Mouse (Mus musculus): ENCODE data around the gene 2300009A05Rik. TPM values are rescaled to one million over a fixed set of nuclear protein-coding genes. Genes with fewer than 3 reads are reported as not detected.

The 2300009A05Rik gene
- polyA plus RNA-seq, 1 experiment from 2014 or later = 50.6 TPM

DNA sequence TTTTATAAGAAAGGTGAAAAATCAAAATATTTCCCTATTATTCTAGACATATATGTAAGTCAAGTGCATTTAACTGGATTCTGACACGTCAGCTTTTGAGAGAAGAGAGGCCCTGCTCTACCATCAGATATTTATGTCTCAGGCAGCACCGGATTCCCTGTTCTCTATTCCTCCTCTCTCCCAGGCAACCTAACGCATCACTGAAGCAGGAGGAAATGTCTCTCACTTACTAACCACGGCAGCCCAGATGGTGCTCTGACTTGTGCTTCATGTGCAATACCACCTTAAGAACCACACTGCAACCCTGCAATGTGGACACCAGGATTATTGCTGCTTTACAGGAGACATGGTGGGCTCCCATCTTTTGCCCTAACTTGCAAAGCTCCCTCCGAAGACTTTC lies 40.0 kb downstream of the 2300009A05Rik start:
- Histone ChIP-seq H3K9me3 (ENCODE audit: control insufficient read depth, low read depth, low read length) (no peaks in the 10 kb centered on the region), H3K27ac (ENCODE audit: low read length) (no peak overlapping the region), H3K36me3 (ENCODE audit: control insufficient read depth, insufficient read depth, low read length) (no peaks in the 10 kb centered on the region; the same call in 1 of the 2 replicates), H3K4me2 (replicated peaks; ENCODE audit: low read depth, low read length) (no peak overlapping the region), H3K9ac (replicated peaks; ENCODE audit: low read depth, low read length) (no peak overlapping the region), H3K4me1 (ENCODE audit: control insufficient read depth, insufficient read depth, low read length) (no peaks in the 10 kb centered on the region), H3K27me3 (ENCODE audit: control insufficient read depth, insufficient read depth, low read length) (no peaks in the 10 kb centered on the region), H3K4me3 (ENCODE audit: low read depth, low read length) (no peak overlapping the region)
- ATAC-seq (ENCODE audit: insufficient number of reproducible peaks, insufficient read depth, low FRiP score, low read depth) = no peak
- 81% methylated on average over 5 of the region's 5 CpGs for WGBS

DNA sequence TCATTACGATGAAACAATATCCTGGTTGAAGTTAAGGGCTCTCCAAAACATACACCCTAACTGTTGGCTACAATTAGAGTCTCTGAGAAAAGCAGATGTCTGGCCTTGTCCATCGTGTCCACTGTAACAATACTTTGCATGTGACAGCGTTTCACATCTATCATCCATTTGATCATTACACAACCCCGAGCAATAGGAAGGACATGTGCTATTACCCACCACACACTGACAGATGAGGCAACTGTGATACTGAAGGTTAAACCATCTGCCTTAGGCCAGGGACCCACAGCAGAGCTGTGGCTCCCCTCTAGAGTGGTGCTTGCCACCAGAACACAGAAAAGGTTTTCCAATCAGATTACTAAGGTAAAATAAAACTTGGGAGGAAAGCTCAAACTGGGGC lies 42.3 kb downstream of the 2300009A05Rik start:
- Histone ChIP-seq H3K4me2 (replicated peaks; ENCODE audit: low read depth, low read length) (no peak overlapping the region), H3K4me1 (ENCODE audit: control insufficient read depth, insufficient read depth, low read length) (no peaks in the 10 kb centered on the region), H3K27ac (ENCODE audit: low read length) (no peak overlapping the region), H3K9ac (replicated peaks; ENCODE audit: low read depth, low read length) (no peak overlapping the region), H3K36me3 (ENCODE audit: control insufficient read depth, insufficient read depth, low read length) (no peaks in the 10 kb centered on the region; the same call in 1 of the 2 replicates), H3K27me3 (ENCODE audit: control insufficient read depth, insufficient read depth, low read length) (no peaks in the 10 kb centered on the region), H3K9me3 (ENCODE audit: control insufficient read depth, low read depth, low read length) (no peaks in the 10 kb centered on the region), H3K4me3 (ENCODE audit: low read depth, low read length) (no peak overlapping the region)
- no peak for ATAC-seq (ENCODE audit: insufficient number of reproducible peaks, insufficient read depth, low FRiP score, low read depth)
- WGBS = 74% methylated on average over 4 of the region's 4 CpGs

DNA sequence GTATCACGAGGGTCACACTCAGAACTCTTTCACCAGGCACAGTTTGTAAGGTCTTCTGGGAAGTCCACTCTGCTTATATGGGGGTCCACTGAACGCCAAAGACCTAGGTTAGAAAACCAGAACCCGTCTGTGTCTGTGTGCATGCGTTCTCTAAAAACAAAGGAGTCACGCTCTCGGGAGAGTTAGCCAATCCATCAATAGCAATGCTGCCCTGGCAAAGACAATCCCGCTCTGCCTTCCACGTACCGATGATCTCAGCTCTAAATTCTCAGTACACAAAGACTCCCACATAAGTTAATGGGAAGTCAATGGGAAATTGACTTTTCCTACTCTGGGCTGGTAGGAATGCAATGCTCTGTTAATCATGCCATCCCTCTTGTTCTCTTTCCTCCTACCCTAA lies 42.8 kb downstream of the 2300009A05Rik start:
- H3K9me3 ChIP-seq (ENCODE audit: control insufficient read depth, low read depth, low read length) = no peaks in the 10 kb centered on the region
- H3K36me3 ChIP-seq (ENCODE audit: control insufficient read depth, insufficient read depth, low read length) = no peaks in the 10 kb centered on the region; the same call in 1 of the 2 replicates
- no peak overlapping the region for H3K9ac ChIP-seq (replicated peaks; ENCODE audit: low read depth, low read length)
- 57% methylated on average over 9 of the region's 9 CpGs for WGBS
- H3K27me3 ChIP-seq (ENCODE audit: control insufficient read depth, insufficient read depth, low read length) = no peaks in the 10 kb centered on the region
- H3K4me2 ChIP-seq (replicated peaks; ENCODE audit: low read depth, low read length) = no peak overlapping the region
- H3K4me3 ChIP-seq (ENCODE audit: low read depth, low read length) = no peak overlapping the region
- H3K27ac ChIP-seq (ENCODE audit: low read length) = no peak overlapping the region
- no peak for ATAC-seq (ENCODE audit: insufficient number of reproducible peaks, insufficient read depth, low FRiP score, low read depth)
- H3K4me1 ChIP-seq (ENCODE audit: control insufficient read depth, insufficient read depth, low read length) = no peaks in the 10 kb centered on the region

DNA sequence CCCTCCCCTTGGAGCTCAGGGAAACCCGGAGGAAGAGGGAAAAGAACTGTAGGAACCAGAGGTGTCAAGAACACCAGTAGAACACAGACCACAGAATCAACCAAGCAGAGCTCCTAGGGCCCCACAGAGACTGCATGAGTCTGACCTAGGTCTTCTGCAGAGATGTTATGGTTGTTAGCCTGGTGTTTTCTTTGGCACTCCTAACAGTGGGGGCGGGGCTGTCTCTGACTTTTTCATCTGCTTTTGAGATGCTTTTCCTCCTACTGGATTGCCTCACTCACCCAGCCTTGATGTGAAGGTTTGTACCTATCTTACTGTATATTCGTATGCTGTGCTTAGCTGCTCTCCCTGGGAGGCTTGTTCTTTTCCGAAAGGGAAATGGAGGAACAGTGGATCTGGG lies 44.9 kb downstream of the 2300009A05Rik start:
- 86% methylated on average over 4 of the region's 4 CpGs for WGBS
- Histone ChIP-seq H3K36me3 (ENCODE audit: control insufficient read depth, insufficient read depth, low read length) (no peaks in the 10 kb centered on the region; the same call in 1 of the 2 replicates), H3K9ac (replicated peaks; ENCODE audit: low read depth, low read length) (no peak overlapping the region), H3K27me3 (ENCODE audit: control insufficient read depth, insufficient read depth, low read length) (no peaks in the 10 kb centered on the region), H3K4me1 (ENCODE audit: control insufficient read depth, insufficient read depth, low read length) (no peaks in the 10 kb centered on the region), H3K9me3 (ENCODE audit: control insufficient read depth, low read depth, low read length) (no peaks in the 10 kb centered on the region), H3K27ac (ENCODE audit: low read length) (no peak overlapping the region), H3K4me3 (ENCODE audit: low read depth, low read length) (no peak overlapping the region), H3K4me2 (replicated peaks; ENCODE audit: low read depth, low read length) (no peak overlapping the region)
- ATAC-seq (ENCODE audit: insufficient number of reproducible peaks, insufficient read depth, low FRiP score, low read depth) = no peak

DNA sequence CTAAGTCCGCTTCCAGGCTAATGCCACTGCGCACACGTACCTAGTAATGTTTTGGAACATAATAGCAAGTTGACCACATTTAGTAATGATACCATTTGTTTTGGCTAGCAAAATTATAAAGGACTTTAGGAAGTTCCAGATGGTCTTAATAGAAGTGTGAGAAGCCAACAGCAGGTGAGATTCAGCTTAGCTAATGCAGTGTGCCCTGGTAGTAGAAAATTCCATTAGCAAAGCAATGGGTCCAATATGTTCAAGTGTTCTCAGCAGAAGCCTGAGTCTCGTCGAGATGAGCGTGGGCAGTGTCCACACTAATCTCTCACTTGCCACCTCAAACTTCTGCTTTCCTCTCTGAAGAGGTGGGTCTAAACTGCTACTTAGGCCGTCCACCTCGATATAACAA lies 49.0 kb downstream of the 2300009A05Rik start:
- no peaks in the 10 kb centered on the region for H3K27me3 ChIP-seq (ENCODE audit: control insufficient read depth, insufficient read depth, low read length)
- no peaks in the 10 kb centered on the region for H3K9me3 ChIP-seq (ENCODE audit: control insufficient read depth, low read depth, low read length)
- no peaks in the 10 kb centered on the region for H3K4me1 ChIP-seq (ENCODE audit: control insufficient read depth, insufficient read depth, low read length)
- no peak overlapping the region for H3K9ac ChIP-seq (replicated peaks; ENCODE audit: low read depth, low read length)
- no peaks in the 10 kb centered on the region for H3K36me3 ChIP-seq (ENCODE audit: control insufficient read depth, insufficient read depth, low read length)
- H3K4me3 ChIP-seq (ENCODE audit: low read depth, low read length) = no peak overlapping the region
- no peak overlapping the region for H3K4me2 ChIP-seq (replicated peaks; ENCODE audit: low read depth, low read length)
- no peak for ATAC-seq (ENCODE audit: insufficient number of reproducible peaks, insufficient read depth, low FRiP score, low read depth)
- WGBS = 95% methylated on average over 8 of the region's 8 CpGs
- no peak overlapping the region for H3K27ac ChIP-seq (ENCODE audit: low read length)

DNA sequence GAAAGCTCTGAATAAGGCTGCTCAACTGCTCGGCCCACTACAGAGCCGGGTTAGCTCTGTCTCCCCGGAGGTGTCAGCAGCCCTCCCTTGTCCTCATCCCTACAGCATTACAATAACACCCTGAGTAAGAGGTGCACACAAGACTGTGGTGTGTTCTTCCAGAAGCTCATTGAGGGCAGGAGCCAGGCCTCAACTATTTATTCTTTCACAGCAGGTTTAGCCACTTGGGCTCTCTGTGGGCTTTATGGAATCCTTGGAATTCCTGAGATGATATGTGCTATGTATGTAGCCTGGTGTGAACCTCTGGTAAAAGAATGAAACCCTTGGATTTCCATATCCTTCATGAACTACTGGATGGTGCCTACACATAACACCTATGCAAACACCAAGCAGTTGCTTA lies 49.8 kb downstream of the 2300009A05Rik start:
- no peak overlapping the region for H3K4me2 ChIP-seq (replicated peaks; ENCODE audit: low read depth, low read length)
- H3K27ac ChIP-seq (ENCODE audit: low read length) = no peak overlapping the region
- H3K9ac ChIP-seq (replicated peaks; ENCODE audit: low read depth, low read length) = no peak overlapping the region
- no peaks in the 10 kb centered on the region for H3K27me3 ChIP-seq (ENCODE audit: control insufficient read depth, insufficient read depth, low read length)
- no peaks in the 10 kb centered on the region for H3K36me3 ChIP-seq (ENCODE audit: control insufficient read depth, insufficient read depth, low read length)
- H3K4me1 ChIP-seq (ENCODE audit: control insufficient read depth, insufficient read depth, low read length) = no peaks in the 10 kb centered on the region
- ATAC-seq (ENCODE audit: insufficient number of reproducible peaks, insufficient read depth, low FRiP score, low read depth) = no peak
- no peak overlapping the region for H3K4me3 ChIP-seq (ENCODE audit: low read depth, low read length)
- WGBS = 86% methylated on average over 3 of the region's 3 CpGs
- H3K9me3 ChIP-seq (ENCODE audit: control insufficient read depth, low read depth, low read length) = no peaks in the 10 kb centered on the region

DNA sequence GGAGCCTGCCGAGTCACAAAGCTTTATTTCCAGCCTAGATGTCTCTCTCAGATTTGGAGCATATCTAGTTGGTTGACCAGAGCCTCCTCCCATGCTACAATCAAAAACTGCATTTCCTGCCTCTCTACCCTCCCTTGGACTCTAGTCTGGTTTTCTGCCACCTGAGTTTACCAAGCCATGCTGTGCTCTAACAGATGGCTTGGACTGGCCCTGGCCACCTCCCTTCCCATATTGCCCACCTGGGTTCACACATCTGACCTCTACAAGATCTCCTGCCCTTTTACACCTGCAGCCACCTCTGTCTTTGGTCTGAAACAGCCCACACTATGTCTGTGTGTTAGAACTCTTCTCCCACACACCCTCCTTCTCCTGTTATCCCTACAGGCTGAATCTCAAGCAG lies 50.9 kb downstream of the 2300009A05Rik start:
- no peaks in the 10 kb centered on the region for H3K9me3 ChIP-seq (ENCODE audit: control insufficient read depth, low read depth, low read length)
- H3K4me3 ChIP-seq (ENCODE audit: low read depth, low read length) = no peak overlapping the region
- ATAC-seq (ENCODE audit: insufficient number of reproducible peaks, insufficient read depth, low FRiP score, low read depth) = no peak
- no peaks in the 10 kb centered on the region for H3K36me3 ChIP-seq (ENCODE audit: control insufficient read depth, insufficient read depth, low read length)
- 74% methylated on average over 1 of the region's 1 CpGs for WGBS
- no peaks in the 10 kb centered on the region for H3K27me3 ChIP-seq (ENCODE audit: control insufficient read depth, insufficient read depth, low read length)
- H3K4me1 ChIP-seq (ENCODE audit: control insufficient read depth, insufficient read depth, low read length) = no peaks in the 10 kb centered on the region
- H3K4me2 ChIP-seq (replicated peaks; ENCODE audit: low read depth, low read length) = no peak overlapping the region
- no peak overlapping the region for H3K27ac ChIP-seq (ENCODE audit: low read length)
- no peak overlapping the region for H3K9ac ChIP-seq (replicated peaks; ENCODE audit: low read depth, low read length)

DNA sequence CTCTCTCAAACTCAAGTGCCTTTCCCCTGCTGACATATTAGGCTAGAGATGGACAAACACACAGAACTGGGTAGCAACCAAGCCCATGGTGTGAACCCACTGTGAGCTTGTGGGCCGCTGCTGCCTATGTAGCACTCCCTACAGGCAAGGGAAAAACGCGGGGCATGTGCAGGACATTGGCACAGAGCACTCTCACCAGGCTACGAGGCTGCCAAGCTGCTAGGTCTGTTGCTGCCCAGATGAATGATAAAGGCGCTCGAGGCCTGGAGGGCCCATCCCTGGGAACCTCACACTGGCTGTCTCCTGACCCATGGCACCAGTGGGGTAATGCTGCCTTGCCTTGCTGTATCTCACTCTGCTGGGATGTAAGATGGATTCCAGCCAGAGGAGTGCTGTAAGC lies 53.0 kb downstream of the 2300009A05Rik start:
- no peak overlapping the region for H3K9ac ChIP-seq (replicated peaks; ENCODE audit: low read depth, low read length)
- no peak for ATAC-seq (ENCODE audit: insufficient number of reproducible peaks, insufficient read depth, low FRiP score, low read depth)
- 0 out of 2 replicates have a peak, but pooled peaks cover 3% of the 10 kb centered on the region for H3K36me3 ChIP-seq (ENCODE audit: control insufficient read depth, insufficient read depth, low read length)
- H3K4me1 ChIP-seq (ENCODE audit: control insufficient read depth, insufficient read depth, low read length) = no peaks in the 10 kb centered on the region
- 87% methylated on average over 6 of the region's 6 CpGs for WGBS
- H3K27me3 ChIP-seq (ENCODE audit: control insufficient read depth, insufficient read depth, low read length) = no peaks in the 10 kb centered on the region
- no peak overlapping the region for H3K4me3 ChIP-seq (ENCODE audit: low read depth, low read length)
- no peak overlapping the region for H3K27ac ChIP-seq (ENCODE audit: low read length)
- no peaks in the 10 kb centered on the region for H3K9me3 ChIP-seq (ENCODE audit: control insufficient read depth, low read depth, low read length)
- no peak overlapping the region for H3K4me2 ChIP-seq (replicated peaks; ENCODE audit: low read depth, low read length)

Measured in stomach, embryonic 14.5 days (tissue).